Mouse (Mus musculus): ENCODE data around the gene Pwwp2a.
A peak's percentile ranks its signal among the peaks of the same experiment; 100 is the strongest.

Pwwp2a gene

DNA sequence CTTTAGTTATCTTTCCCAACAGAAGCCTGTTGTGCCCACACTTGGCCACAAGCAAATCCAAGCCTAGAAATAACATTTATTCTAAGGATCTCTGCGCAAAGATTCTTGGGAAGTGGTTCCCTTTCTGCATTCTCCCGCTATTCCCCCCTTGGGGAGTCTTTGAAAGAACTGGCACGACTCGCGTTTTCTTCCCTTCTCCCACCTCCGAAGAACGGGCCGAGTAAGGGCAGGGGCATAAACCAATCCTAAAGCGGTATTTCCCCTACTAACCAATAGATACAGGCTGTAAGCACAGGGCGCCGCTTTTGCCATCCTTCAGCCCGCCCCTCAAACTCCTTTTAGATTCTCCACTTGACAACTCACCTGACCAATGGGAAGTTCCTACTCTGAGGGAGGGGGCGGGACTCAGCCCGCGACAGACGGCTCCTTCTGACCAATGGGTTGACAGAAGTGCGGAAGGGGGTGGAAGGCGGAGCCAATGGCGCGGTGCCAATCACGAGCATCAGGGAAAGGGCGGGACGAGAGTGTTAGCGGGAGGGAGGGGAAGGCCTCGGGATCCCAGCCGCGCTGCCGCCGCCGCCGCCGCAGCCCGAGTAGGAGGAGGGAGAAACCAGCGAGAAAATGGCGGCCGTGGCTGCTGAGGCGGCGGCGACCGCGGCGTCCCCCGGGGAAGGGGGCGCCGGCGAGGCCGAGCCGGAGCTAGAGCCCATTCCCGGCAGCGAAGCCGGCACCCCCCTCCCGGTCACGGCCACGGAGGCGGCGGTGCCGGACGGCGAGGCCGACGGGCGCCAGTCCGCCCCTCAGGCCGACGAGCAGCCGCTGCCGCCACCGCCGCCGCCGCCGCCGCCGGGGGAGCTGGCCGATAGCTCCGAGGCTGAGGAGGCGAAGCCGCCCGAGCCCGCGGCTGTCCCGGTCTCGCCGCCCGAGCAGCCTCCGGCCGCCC is at the start of gene Pwwp2a:
Gene Pwwp2a, plus strand, starts transcription at position 527 of the 943 bp plus-strand sequence.
- peak; percentile 99 for DNase-seq (ENCODE audit: low spot score)

DNA sequence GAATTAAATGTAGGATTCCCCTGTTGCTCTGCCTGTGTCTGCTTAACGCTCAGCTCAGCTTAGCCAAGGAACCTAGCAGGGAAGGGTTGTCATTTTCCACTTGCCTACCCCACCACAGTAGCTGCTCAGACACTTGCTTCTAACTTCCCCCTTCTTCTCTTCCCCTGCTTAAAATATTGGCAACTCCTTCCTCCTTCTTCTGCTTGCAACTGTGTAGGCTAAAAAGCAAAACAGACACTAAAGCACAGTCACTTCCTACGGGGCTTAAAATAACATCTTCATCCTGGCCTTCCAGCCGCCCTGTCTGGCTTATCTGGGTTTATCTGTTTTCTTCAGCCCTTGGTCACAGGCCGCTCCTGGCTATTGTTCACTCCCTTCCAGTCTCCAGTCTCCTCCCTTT is 49.2 kb upstream of the Pwwp2a start:
- no peak for DNase-seq (ENCODE audit: low spot score)

DNA sequence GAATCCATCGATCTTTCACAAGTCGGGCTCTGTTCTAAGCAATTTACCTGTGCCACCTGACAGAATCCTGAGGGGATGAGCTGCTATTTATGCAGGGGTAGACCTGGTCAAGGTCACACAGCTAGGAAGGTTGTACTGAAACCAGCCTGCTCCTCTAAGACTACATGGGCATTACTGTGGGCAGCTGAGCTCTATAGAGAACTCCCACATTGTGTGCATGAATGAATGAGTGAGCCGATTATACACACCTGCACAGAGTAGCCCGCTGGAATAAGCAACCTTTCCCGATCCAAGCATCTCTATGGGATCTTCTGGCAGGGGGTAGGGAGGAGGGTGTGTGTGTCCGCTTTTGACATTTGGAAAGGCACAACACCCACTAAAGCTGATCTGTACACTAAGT is 48.6 kb upstream of the Pwwp2a start:
- no peak for DNase-seq (ENCODE audit: low spot score)

DNA sequence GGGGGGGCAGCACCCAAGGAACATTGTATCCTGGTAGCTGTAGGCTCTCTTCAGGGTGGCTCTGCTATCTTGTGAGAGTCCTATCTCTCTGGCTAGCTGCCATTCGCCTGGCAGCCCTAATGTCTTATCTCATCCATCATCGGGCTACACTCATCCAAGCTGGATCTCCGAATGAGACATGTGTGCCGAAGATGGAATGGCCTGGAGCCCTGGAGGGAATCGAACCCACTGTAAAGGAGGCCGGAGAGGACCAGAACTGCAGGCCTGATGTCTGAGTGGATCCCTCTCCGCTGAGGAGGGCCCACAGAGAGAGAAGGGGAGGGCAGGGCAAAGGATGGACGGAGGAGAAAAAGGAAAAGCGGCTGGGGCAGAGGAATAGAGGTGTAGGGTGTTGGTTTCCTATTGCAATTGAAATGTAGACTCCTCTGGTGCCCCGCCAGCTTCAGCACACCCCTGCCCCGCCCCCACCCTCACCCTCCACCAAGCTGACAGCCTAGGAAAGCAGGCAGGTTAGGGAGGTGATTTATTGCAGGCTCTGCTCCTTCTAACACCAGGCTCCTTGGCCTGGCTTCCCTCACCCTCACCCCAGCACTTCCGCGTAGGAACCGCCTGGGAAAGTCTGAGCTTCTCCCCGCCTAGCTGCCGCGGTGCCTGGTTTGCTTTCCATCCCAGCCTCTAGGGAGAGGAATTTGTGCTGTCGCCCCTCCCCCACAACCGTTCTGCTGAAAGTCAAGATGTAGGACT is 48.0 kb upstream of the Pwwp2a start:
- DNase-seq (ENCODE audit: low spot score): peak; percentile 59

DNA sequence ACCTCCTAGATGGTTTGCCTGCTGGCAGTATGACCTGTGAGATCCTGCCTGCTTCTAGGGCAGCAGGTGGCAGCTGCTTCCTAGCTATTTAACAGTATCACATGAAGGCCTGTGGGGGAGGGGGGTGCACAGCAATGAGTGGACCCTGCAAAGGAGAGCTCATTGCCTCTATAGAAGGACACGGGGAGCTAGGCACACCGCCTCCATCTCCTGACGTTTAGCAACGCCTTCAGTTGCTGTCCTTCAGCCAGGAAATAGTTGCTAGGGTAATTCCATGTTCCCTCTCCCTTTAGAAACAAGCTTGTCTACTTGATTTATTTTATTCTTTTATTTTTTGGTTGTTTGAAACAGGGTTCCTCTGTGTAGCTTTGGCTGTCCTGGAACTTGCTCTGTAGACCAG is 45.0 kb upstream of the Pwwp2a start:
- DNase-seq (ENCODE audit: low spot score): no peak

DNA sequence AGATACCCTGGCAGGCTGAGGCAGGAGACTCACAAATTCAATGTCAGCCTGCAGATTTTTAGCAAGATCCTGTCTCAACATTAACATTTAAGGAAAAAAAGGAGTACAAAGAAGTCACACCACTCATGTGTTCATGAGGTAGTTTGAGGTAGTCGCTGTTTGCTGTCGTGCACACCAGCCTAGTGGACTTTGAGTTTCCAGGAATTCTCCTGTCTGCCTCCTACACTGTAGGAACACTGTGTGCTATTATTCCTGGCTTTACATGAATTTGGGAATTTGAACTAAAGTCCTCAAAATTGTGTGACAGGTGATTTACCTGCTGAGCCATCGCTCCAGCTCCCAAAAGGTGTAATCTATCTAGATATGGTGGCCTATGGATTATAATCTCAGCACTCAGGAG is 43.3 kb upstream of the Pwwp2a start:
- DNase-seq (ENCODE audit: low spot score): no peak

DNA sequence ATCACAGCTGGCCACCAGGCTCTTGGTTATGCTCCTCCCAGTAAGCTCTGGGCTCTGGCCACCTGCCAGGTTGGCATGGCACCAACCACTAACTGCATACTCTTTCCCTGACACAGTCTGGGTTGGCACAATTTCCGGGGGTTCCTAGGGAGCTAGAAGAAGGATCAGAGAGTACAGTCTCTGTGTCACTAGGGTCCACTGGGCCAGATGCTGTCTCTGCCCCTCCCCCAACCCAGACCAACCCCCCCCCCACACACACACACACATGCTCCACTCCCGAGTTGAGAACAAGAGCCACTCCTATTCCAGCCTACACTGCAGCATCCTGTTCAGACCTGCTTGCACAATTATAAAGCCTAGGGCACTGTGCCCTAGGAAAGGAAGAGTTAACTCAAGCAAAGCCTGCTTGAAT is 38.6 kb upstream of the Pwwp2a start:
- peak; percentile 87 for DNase-seq (ENCODE audit: low spot score)

DNA sequence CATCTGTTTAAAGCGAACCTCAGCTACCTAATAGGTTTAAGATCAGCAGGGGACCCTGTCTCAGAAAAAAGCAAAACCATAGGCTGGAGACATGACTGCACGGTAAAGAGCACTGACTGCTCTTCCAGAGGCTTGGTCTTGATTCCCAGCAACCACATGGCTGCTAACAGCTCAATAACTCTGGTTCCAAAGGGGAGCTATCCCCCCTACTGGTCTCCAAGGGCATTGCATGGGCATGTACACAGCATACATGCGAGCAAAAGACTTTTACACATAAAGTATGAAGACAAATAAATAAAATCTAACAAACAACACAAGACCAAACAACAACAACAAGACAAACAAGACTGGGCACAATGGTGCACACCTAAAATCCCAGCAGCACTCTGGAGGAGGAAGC is 36.5 kb upstream of the Pwwp2a start:
- no peak for DNase-seq (ENCODE audit: low spot score)

DNA sequence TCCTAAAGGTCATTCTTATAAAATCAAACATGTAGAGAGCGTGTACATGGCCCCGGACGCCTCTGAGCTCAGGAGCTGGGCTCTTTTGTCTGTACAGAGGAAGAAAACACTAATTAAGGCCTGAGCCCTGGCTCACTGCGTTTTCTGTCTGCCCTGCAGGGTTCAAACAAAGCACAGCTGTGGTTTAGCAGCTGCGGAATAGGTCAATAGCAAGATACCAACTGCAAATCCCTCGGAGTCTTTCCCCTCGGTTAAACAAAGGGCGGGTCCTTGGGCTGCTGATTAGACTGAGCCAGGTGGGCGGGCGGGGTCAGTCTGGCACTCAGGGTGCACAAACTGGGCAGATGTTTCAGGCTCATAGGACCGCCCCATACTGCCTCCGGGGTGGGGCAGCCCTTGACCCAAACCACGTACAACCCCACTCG is 28.7 kb upstream of the Pwwp2a start:
- peak; percentile 31 for DNase-seq (ENCODE audit: low spot score)

DNA sequence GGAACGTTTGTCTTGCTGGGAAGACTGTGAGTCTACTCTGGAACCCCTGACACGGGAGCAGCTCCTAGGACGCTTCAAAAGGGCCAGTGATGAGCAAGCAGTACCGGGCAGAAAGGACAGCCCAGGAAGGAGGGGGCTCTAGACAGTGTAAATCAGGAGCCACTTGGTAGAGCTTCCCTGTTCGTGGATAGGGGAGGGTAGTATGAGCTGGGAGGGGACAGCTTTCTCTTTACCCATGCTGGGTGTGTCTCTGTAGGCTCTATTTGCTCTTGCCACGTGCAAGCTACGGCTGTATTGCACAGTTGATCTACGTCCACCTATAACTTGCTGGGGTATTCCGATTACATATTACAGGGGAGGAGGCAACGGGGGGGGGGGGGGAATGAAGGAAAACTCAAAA is 25.3 kb upstream of the Pwwp2a start:
- DNase-seq (ENCODE audit: low spot score): no peak

DNA sequence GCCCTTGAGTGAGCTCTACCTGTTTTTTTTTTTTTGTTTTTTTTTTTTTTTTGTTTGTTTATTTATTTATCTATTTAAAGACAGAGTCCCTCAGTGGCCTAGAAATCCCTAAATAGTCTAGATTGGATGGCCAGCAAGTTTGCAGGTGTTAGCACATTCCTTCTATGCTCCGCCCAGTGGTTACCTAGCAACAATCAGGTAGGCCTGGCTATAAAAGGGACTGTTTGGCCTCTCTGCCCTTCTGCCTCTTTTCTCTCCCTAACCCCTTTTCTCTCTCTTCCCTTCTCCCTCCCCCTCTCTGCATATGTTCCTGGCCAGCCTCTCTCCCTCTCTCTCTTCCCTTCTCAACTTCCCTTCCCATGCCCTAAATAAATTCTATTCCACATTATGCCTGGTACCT is 23.8 kb upstream of the Pwwp2a start:
- no peak for DNase-seq (ENCODE audit: low spot score)

DNA sequence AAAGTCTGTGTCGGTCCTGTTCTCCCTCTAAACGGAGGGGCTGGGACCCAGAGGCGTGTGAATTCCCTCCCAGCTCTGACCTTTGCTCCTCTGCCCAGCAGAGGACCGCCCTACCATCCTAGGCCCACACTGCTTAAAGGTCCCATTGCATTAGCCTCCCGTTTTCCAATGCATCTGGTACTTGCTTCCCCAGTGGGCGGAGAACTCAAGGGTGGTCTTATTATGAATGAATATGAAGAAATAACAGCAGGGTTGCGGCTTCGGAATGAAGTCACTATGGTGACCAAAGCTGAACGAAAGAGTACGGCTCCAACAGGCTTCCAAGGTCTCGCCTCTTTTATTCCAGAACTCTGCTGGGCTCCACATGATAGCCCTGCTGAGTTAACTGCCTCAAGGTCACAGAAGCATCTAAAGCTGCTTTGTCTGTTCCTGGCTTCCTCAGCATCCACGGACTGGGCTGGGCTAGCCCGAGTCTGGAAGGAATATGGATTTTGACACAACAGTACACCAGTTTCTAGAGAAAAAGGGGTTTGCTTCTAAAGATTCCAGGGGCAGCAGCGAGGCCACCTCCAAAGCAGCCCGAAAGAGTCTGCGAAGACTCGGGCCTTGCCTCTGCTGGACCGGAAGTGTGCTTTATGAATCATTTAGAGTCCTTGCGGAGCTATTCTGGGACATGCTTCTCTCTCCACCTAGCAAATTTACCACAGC is 14.6 kb upstream of the Pwwp2a start:
- DNase-seq (ENCODE audit: low spot score): peak; percentile 13

DNA sequence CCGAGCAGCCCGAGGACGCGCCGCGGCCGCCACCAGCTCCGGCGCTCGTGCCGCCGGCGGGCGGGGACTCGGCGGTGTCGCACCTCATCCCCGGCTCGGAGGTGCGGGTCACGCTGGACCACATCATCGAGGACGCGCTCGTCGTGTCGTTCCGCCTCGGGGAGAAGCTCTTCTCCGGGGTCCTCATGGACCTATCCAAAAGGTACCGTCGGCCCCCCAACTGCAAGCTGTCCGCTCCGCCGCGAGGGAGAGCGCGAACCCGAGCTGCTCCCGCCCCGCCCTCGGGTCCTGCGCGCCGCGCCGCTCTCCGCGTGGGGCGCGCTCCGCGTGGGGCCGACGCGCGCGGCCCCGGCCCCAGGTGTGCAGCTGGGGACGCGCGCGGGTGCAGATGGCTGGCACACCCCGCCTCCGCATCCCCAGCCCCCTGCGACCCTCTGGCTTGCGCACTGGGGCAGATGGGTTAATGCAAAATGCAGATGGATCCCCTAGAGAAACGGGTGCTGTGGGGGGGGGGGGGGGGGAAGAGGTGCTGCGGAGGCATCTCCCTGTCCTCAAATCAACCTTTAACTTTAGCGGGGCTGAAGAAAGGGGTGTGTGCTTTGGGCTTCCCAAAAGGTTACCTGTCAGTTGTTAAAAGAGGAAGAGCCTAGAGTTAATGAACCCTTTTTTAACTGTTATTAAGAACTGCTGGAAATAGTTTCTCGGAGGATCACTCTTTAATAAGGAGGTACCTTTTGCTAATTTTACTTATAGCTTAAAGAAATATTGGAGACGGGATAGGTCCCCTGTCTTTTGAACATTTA is 818 bp downstream of the Pwwp2a start:
- DNase-seq (ENCODE audit: low spot score): peak; percentile 58

DNA sequence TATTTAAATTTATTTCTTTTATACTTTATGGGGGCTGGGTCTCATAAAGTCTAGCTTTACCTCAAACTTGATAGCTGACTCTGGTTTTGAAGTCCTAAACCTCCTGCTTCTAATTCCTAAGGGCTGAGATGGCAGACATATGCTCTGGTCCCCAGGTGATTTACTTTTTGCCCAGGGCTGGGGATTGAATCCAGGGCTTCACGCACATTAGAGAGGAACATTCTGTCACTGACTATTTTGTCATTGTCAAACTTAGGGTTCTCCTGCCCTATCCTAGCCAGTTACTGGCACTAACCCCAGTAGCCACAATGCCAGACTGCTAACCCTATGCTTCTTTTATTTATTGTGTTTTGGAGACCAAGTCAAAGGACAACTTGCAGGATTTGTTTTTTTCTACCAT is 7.1 kb downstream of the Pwwp2a start:
- no peak for DNase-seq (ENCODE audit: low spot score)

DNA sequence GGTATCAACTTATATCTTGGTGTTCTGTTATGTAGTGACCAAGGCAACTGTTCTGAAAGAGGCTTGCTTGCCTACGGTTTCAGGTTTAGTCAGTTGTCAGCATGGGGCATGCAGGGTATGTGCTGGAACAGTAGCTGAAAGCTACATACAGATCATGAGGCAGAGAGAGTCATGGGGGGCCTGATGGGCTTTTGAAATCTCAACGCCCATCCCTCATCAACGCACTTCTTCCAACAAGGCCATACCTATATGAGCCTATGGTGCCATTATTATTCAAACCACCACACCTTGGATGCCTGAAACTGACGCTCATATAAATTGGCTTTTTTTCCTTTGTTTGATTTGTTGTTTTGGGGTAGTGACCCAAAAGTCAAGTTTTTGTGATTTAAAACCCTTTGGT is 14.8 kb downstream of the Pwwp2a start:
- no peak for DNase-seq (ENCODE audit: low spot score)

DNA sequence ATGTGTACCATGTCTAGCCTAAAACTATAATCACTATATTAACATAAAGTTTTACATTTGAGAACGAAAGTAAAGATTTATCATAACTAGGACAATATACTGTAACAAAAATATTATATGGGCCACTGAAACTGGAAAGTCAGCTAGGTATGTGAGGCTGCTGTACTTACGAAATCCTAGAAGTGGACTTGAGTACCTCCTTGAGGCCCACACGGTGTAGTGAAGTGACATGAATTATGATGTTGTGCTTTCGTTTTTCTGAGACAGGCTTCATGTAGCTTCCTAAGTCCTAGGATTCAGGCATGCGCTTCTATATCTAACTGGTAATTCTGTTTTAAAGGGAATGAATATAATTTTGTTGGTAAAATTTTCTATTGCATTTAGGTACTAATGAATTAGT is 16.8 kb downstream of the Pwwp2a start:
- no peak for DNase-seq (ENCODE audit: low spot score)

DNA sequence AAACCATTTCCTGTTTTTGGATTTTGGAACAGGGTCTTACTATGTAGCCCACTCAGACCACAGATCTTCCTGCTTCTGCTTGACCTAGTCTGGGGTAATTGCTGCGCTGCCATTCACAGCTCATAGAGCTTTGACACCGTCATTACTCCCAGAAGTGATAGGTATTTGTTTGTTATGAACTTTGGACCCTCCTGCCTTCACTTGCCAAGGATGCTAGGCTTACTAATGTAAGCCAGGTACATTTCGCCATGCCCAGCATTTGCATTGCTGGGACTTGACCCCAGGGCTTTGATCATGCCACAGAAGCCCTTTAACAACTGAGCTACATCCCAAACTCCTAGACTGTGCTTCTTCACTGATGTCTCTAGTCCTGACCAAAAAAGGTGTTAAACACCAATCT is 18.5 kb downstream of the Pwwp2a start:
- DNase-seq (ENCODE audit: low spot score): no peak

DNA sequence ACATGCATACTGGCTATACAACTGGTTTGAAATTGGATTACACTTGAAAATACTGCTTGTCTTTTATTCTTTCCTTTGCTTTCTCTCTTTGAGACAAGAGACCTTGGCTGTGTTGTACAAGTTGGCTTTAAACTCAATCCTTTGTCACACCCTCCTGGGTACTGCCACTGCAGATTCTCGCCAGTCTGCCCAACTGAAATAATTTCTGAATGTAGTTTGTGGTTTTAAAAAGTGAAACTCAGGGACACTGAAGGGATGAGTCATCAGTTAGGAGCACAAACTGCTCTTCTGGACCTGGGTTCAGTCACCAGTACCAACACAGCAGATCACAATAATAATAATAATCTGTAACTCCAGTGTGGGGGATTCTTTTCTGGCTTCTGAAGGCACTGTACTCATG is 21.8 kb downstream of the Pwwp2a start:
- DNase-seq (ENCODE audit: low spot score): no peak

DNA sequence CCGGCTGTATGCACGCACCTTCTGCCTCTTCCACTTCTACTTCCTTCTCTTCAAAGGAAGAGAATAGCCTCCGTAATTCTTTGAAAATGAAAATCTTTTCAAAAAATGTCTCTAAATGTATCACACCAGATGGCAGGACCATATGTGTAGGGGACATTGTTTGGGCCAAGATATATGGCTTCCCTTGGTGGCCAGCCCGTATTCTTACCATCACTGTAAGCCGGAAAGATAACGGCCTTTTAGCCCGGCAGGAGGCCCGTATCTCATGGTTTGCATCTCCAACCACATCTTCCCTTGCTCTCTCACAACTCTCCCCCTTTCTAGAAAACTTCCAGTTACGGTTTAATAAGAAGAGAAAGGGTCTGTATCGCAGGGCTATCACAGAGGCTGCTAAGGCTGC is 24.0 kb downstream of the Pwwp2a start:
- DNase-seq (ENCODE audit: low spot score): no peak

DNA sequence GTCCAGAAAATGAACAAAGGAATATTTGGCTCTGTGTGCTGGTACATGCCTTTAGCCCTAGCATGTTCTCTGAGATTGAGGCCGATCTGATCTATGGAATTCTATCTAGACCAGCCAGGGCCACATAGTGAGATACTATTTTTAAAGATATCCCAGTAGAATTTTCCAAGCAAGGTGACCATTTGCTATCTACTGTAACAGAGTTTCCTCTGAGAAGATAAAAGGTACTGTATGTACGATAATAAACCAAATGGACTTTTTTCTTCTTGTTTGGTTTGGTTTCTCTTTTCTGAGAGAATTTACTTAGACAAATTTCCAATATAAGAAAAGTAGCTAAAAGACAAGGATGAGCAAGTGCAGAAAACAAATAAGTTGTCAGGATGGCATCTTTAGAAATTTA is 26.6 kb downstream of the Pwwp2a start:
- no peak for DNase-seq (ENCODE audit: low spot score)

DNA sequence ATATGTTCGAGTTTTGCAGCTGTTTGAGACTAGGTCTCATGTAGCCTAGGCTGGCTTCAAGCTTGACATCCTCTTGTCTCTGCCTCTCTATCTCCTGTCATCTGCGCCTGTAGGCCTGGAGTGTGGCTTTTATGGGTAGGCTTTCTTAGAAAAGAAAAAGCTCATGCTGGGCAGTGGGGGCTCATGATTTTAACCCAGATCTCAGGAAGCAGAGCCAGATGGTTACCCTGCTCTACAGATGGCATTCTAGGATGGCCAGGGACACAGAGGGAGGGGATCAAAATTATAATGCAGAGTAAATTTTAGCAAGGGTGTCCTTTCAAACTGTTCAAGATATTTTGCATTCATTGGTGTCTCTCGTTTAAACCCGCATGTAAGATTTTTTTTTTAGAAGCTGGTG is 30.4 kb downstream of the Pwwp2a start:
- no peak for DNase-seq (ENCODE audit: low spot score)

DNA sequence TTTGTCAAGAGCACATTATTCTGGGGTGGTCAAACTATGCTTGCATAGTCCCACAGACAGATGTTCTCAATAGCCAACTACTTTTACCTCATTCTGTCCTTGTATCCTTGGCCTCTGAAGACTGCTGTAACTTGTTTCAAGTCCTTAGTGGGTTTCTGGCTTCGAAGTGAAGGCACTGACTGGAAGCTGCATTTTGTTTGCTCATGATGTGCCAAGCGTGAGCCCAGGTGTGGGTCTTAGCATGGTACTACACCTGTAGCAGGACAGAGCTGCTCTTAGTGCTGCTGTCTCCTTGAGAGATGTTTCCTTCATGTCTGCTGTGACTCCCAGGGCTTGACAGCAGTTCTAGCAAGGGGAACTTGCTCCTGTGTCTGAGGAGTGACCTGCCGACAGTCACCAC is 41.6 kb downstream of the Pwwp2a start:
- no peak for DNase-seq (ENCODE audit: low spot score)
